Mouse (Mus musculus): ENCODE results near the gene Antxr2. TPM values are rescaled to one million over a fixed set of nuclear protein-coding genes. Genes with fewer than 3 reads are reported as not detected.

Antxr2 gene
- total RNA-seq, 1 experiment, result 4.8 TPM

GRCm38 (mm10) chr5:97964444-97964843, 66.4 kb downstream of the Antxr2 start:
- Histone ChIP-seq H3K9ac (ENCODE audit: insufficient read depth, low read depth, low read length, poor library complexity, severe bottlenecking) (no peak overlapping the region), H3K4me3 (ENCODE audit: insufficient read depth in 1 of 2, low read depth in 1 of 2, low read length in 2 of 2, poor library complexity in 1 of 2, severe bottlenecking in 1 of 2) (no peak overlapping the region), H3K4me1 (ENCODE audit: control insufficient read depth in 2 of 2, insufficient read depth in 2 of 2, low read length in 2 of 2, poor library complexity in 1 of 2) (no peaks in the 10 kb centered on the region), H3K9me3 (ENCODE audit: control insufficient read depth, insufficient read depth, low read depth, low read length) (no peaks in the 10 kb centered on the region), H3K36me3 (ENCODE audit: control insufficient read depth, insufficient read depth, low read length, poor library complexity, severe bottlenecking) (no peaks in the 10 kb centered on the region), H3K27ac (ENCODE audit: insufficient read depth, low read depth, low read length, poor library complexity, severe bottlenecking) (no peak overlapping the region)
- in situ Hi-C loops (cut with MboI; ENCODE audit: low sequenced_read_pairs in 2 of 2, unreplicated experiment in 2 of 2), result no loop called here
- no peak for TF ChIP-seq CHD2 (IDR thresholded peaks at IDR 0.05; ENCODE audit: low read depth, low read length)
- TF ChIP-seq MAFK (IDR thresholded peaks at IDR 0.05; ENCODE audit: insufficient read depth, low read depth, low read length), result no peak
- TF ChIP-seq ZC3H11A (IDR thresholded peaks at IDR 0.05; ENCODE audit: borderline replicate concordance, low read depth, low read length), result no peak
- no peak for TF ChIP-seq HCFC1 (IDR thresholded peaks at IDR 0.05; ENCODE audit: borderline replicate concordance, insufficient read depth, low read length)
- no peak for TF ChIP-seq ZNF384 (IDR thresholded peaks at IDR 0.05; ENCODE audit: low read depth, low read length)
- no peak for DNase-seq (ENCODE audit: low read depth, low spot score)

GRCm38 (mm10) chr5:97962512-97962911, 68.3 kb downstream of the Antxr2 start:
- no peak overlapping the region for H3K9ac ChIP-seq (ENCODE audit: insufficient read depth, low read depth, low read length, poor library complexity, severe bottlenecking)
- no peaks in the 10 kb centered on the region for H3K9me3 ChIP-seq (ENCODE audit: control insufficient read depth, insufficient read depth, low read depth, low read length)
- DNase-seq (ENCODE audit: low read depth, low spot score), result no peak
- H3K4me1 ChIP-seq (ENCODE audit: control insufficient read depth in 2 of 2, insufficient read depth in 2 of 2, low read length in 2 of 2, poor library complexity in 1 of 2), result no peaks in the 10 kb centered on the region
- no peak overlapping the region for H3K27ac ChIP-seq (ENCODE audit: insufficient read depth, low read depth, low read length, poor library complexity, severe bottlenecking)
- no peaks in the 10 kb centered on the region for H3K36me3 ChIP-seq (ENCODE audit: control insufficient read depth, insufficient read depth, low read length, poor library complexity, severe bottlenecking)
- TF ChIP-seq HCFC1 (IDR thresholded peaks at IDR 0.05; ENCODE audit: borderline replicate concordance, insufficient read depth, low read length) (no peak), ZNF384 (IDR thresholded peaks at IDR 0.05; ENCODE audit: low read depth, low read length) (no peak), CHD2 (IDR thresholded peaks at IDR 0.05; ENCODE audit: low read depth, low read length) (no peak), MAFK (IDR thresholded peaks at IDR 0.05; ENCODE audit: insufficient read depth, low read depth, low read length) (no peak), ZC3H11A (IDR thresholded peaks at IDR 0.05; ENCODE audit: borderline replicate concordance, low read depth, low read length) (no peak)
- H3K4me3 ChIP-seq (ENCODE audit: insufficient read depth in 1 of 2, low read depth in 1 of 2, low read length in 2 of 2, poor library complexity in 1 of 2, severe bottlenecking in 1 of 2), result no peak overlapping the region
- in situ Hi-C loops (cut with MboI; ENCODE audit: low sequenced_read_pairs in 2 of 2, unreplicated experiment in 2 of 2), result no loop called here

DNA sequence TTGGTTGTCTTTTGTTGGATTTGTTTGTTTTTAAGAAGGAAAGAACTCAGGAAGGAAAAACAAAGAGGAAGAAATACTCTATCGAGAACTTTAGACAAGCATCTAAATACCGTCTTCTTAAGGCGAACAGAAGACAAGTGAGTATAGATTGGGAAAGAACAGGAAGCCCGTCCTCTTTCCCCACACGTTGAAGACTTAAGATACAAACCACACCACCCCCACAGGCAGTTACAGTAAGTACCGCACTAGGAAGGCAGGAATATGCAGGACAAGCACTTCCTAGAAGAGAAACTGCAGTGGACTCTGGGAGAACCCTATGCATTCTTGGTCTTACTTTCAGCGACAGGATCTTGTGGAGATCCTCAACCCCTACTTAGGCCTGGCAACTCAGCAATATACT, 69.1 kb downstream of the Antxr2 start:
- Histone ChIP-seq H3K27ac (ENCODE audit: insufficient read depth, low read depth, low read length, poor library complexity, severe bottlenecking) (no peak overlapping the region), H3K9me3 (ENCODE audit: control insufficient read depth, insufficient read depth, low read depth, low read length) (no peaks in the 10 kb centered on the region), H3K4me3 (ENCODE audit: insufficient read depth in 1 of 2, low read depth in 1 of 2, low read length in 2 of 2, poor library complexity in 1 of 2, severe bottlenecking in 1 of 2) (no peak overlapping the region), H3K4me1 (ENCODE audit: control insufficient read depth in 2 of 2, insufficient read depth in 2 of 2, low read length in 2 of 2, poor library complexity in 1 of 2) (no peaks in the 10 kb centered on the region), H3K36me3 (ENCODE audit: control insufficient read depth, insufficient read depth, low read length, poor library complexity, severe bottlenecking) (no peaks in the 10 kb centered on the region), H3K9ac (ENCODE audit: insufficient read depth, low read depth, low read length, poor library complexity, severe bottlenecking) (no peak overlapping the region)
- no peak for DNase-seq (ENCODE audit: low read depth, low spot score)
- TF ChIP-seq MAFK (IDR thresholded peaks at IDR 0.05; ENCODE audit: insufficient read depth, low read depth, low read length) (no peak), ZNF384 (IDR thresholded peaks at IDR 0.05; ENCODE audit: low read depth, low read length) (no peak), HCFC1 (IDR thresholded peaks at IDR 0.05; ENCODE audit: borderline replicate concordance, insufficient read depth, low read length) (no peak), CHD2 (IDR thresholded peaks at IDR 0.05; ENCODE audit: low read depth, low read length) (no peak), ZC3H11A (IDR thresholded peaks at IDR 0.05; ENCODE audit: borderline replicate concordance, low read depth, low read length) (no peak)
- in situ Hi-C loops (cut with MboI; ENCODE audit: low sequenced_read_pairs in 2 of 2, unreplicated experiment in 2 of 2), result no loop called here

GRCm38 (mm10) chr5:97959651-97960050, 71.2 kb downstream of the Antxr2 start:
- H3K4me3 ChIP-seq (ENCODE audit: insufficient read depth in 1 of 2, low read depth in 1 of 2, low read length in 2 of 2, poor library complexity in 1 of 2, severe bottlenecking in 1 of 2), result no peak overlapping the region
- in situ Hi-C loops (cut with MboI; ENCODE audit: low sequenced_read_pairs in 2 of 2, unreplicated experiment in 2 of 2), result no loop called here
- no peak overlapping the region for H3K27ac ChIP-seq (ENCODE audit: insufficient read depth, low read depth, low read length, poor library complexity, severe bottlenecking)
- H3K9me3 ChIP-seq (ENCODE audit: control insufficient read depth, insufficient read depth, low read depth, low read length), result no peaks in the 10 kb centered on the region
- DNase-seq (ENCODE audit: low read depth, low spot score), result no peak
- H3K4me1 ChIP-seq (ENCODE audit: control insufficient read depth in 2 of 2, insufficient read depth in 2 of 2, low read length in 2 of 2, poor library complexity in 1 of 2), result no peaks in the 10 kb centered on the region
- no peaks in the 10 kb centered on the region for H3K36me3 ChIP-seq (ENCODE audit: control insufficient read depth, insufficient read depth, low read length, poor library complexity, severe bottlenecking)
- H3K9ac ChIP-seq (ENCODE audit: insufficient read depth, low read depth, low read length, poor library complexity, severe bottlenecking), result no peak overlapping the region
- TF ChIP-seq ZC3H11A (IDR thresholded peaks at IDR 0.05; ENCODE audit: borderline replicate concordance, low read depth, low read length) (no peak), HCFC1 (IDR thresholded peaks at IDR 0.05; ENCODE audit: borderline replicate concordance, insufficient read depth, low read length) (no peak)

GRCm38 (mm10) chr5:97959010-97959409, 71.8 kb downstream of the Antxr2 start:
- H3K27ac ChIP-seq (ENCODE audit: insufficient read depth, low read depth, low read length, poor library complexity, severe bottlenecking), result no peak overlapping the region
- in situ Hi-C loops (cut with MboI; ENCODE audit: low sequenced_read_pairs in 2 of 2, unreplicated experiment in 2 of 2), result no loop called here
- no peaks in the 10 kb centered on the region for H3K36me3 ChIP-seq (ENCODE audit: control insufficient read depth, insufficient read depth, low read length, poor library complexity, severe bottlenecking)
- DNase-seq (ENCODE audit: low read depth, low spot score), result no peak
- no peak overlapping the region for H3K4me3 ChIP-seq (ENCODE audit: insufficient read depth in 1 of 2, low read depth in 1 of 2, low read length in 2 of 2, poor library complexity in 1 of 2, severe bottlenecking in 1 of 2)
- H3K9ac ChIP-seq (ENCODE audit: insufficient read depth, low read depth, low read length, poor library complexity, severe bottlenecking), result no peak overlapping the region
- no peaks in the 10 kb centered on the region for H3K9me3 ChIP-seq (ENCODE audit: control insufficient read depth, insufficient read depth, low read depth, low read length)
- no peak for TF ChIP-seq ZNF384 (IDR thresholded peaks at IDR 0.05; ENCODE audit: low read depth, low read length)
- no peak for TF ChIP-seq ZC3H11A (IDR thresholded peaks at IDR 0.05; ENCODE audit: borderline replicate concordance, low read depth, low read length)
- no peak for TF ChIP-seq HCFC1 (IDR thresholded peaks at IDR 0.05; ENCODE audit: borderline replicate concordance, insufficient read depth, low read length)
- no peak for TF ChIP-seq CHD2 (IDR thresholded peaks at IDR 0.05; ENCODE audit: low read depth, low read length)
- no peak for TF ChIP-seq MAFK (IDR thresholded peaks at IDR 0.05; ENCODE audit: insufficient read depth, low read depth, low read length)
- H3K4me1 ChIP-seq (ENCODE audit: control insufficient read depth in 2 of 2, insufficient read depth in 2 of 2, low read length in 2 of 2, poor library complexity in 1 of 2), result no peaks in the 10 kb centered on the region

Measured in ES-E14 (cell line).